Mouse (Mus musculus) olfactory bulb, adult 2 months (tissue): ENCODE results near the gene Rassf8.

Source experiments
- CTCF ChIP-seq: fragments of 200-500 bp; IDR thresholded peaks from 2 replicates; pipeline ENCODE4 v1.5.1; 2012; ENCODE audit warnings: low read depth, mild to moderate bottlenecking, low read length, moderate library complexity; ENCODE audit not compliant: insufficient read depth
- POLR2A ChIP-seq: fragments of 200-500 bp; IDR thresholded peaks from 2 replicates; pipeline ENCODE4 v1.6.1; 2012; ENCODE audit warnings: mild to moderate bottlenecking, low read depth, low read length, moderate library complexity; ENCODE audit not compliant: insufficient read depth

DNA sequence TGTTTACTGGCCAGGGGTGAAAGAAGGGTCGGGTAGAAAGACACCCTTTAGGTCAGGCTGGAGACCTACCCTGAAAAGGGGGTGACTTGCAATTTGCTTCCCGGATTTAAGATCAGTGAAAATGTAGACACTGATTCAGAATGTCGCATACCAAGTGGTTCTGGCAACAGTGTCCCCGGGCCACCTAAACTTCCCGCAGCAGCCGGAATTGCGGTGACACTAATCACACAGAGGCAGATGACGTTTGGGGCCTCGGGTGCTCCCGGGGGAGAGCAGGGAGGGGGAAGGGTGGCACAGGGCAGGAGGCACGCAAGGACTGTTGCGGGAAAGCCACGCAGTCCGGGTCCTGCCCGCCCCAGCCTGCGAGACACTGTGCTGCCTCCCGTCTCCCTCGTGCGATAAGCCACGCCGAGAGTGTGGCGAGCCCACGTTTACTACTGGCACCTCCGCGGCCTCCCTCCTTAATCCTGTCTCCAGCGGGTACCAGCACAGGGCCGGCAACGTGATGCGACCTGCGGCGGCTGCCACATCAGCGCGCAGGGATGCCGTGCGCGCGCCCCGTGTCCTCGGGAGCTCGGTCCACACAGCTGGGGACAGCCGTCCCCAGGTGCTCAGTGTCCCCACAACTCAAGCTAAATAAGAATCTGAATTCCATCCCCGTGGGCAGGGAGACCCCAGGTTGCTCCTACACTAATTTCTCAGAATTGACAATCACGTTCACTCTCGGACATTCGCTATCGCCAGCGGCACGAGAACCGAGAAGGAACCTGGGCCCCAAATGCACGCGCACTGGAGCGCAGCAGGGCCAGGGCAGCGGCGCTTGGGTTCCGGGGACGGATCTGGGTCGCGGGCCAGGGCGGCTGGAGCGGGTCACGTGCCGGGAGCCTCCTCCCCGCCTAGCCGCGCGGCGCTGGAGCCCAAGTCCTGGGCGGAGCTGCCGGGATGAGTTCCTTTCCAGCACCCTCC is 119.6 kb downstream of the Rassf8 start:
- TF ChIP-seq CTCF (0 out of 2 replicates have a peak, but pooled peaks have one; percentile 14), POLR2A (peak; percentile 77; the same call in 1 of the 2 replicates)
